Mouse (Mus musculus) heart, embryonic 14.5 days (tissue): ENCODE measurements at regions not wholly inside any gene's neighbourhood (a gene's known extent, or its start where the extent isn't known, plus 50 kb on each side); places are given as distances from the start of the nearest gene placed in this dataset.

Experiments used
- ATAC-seq: fragments of 200-750 bp; cut with Nextera tagmentation; 2 replicates; pipeline ENCODE4 v1.8.0; 2017; ENCODE audit warnings: low read depth, moderate TSS enrichment; ENCODE audit not compliant: insufficient number of reproducible peaks, insufficient read depth, low FRiP score
- H3K27ac ChIP-seq, 2 experiments: fragments of 200-500 bp in 1 of 2; fragments of 300-500 bp in 1 of 2; sonication (generic) in 1 of 2; replicated peaks in 1 of 2; 2 replicates each; pipeline ENCODE4 v1.5.1; 2012 to 2014; ENCODE audit warnings: low read depth in 2 of 2, low read length in 2 of 2, control low read depth in 1 of 2, mild to moderate bottlenecking in 1 of 2, mixed read lengths in 1 of 2; ENCODE audit not compliant: control insufficient read depth in 1 of 2, insufficient read depth in 1 of 2
- H3K27me3 ChIP-seq: fragments of 300-500 bp; sonication (generic); 2 replicates; pipeline ENCODE4 v1.6.1; 2014; ENCODE audit warnings: mild to moderate bottlenecking, low read length, control low read depth; ENCODE audit not compliant: control insufficient read depth, insufficient read depth
- H3K36me3 ChIP-seq: fragments of 300-500 bp; sonication (generic); 2 replicates; pipeline ENCODE4 v1.6.1; 2014; ENCODE audit warnings: mild to moderate bottlenecking, control low read depth, low read length, mixed read lengths; ENCODE audit not compliant: control insufficient read depth, insufficient read depth
- H3K4me1 ChIP-seq, 2 experiments: fragments of 200-500 bp in 1 of 2; fragments of 300-500 bp in 1 of 2; sonication (generic) in 1 of 2; 2 replicates each; pipeline ENCODE4 v1.6.1; 2012 to 2014; ENCODE audit warnings: low read length in 2 of 2, control low read depth in 1 of 2, mixed read lengths in 1 of 2; ENCODE audit not compliant: control insufficient read depth in 2 of 2, insufficient read depth in 2 of 2
- H3K4me2 ChIP-seq: fragments of 300-500 bp; sonication (generic); 2 replicates; pipeline ENCODE4 v1.6.1; 2014; ENCODE audit warnings: mild to moderate bottlenecking, low read length
- H3K4me3 ChIP-seq, 2 experiments: fragments of 200-500 bp in 1 of 2; fragments of 300-500 bp in 1 of 2; sonication (generic) in 1 of 2; 2 replicates each; pipeline ENCODE4 v1.5.1; 2012 to 2014; ENCODE audit warnings: low read length in 2 of 2, mild to moderate bottlenecking in 2 of 2, control low read depth in 1 of 2, low read depth in 1 of 2, moderate library complexity in 1 of 2; ENCODE audit not compliant: control insufficient read depth in 1 of 2, insufficient read depth in 1 of 2
- H3K9ac ChIP-seq: fragments of 300-500 bp; sonication (generic); 2 replicates; pipeline ENCODE4 v1.6.1; 2014; ENCODE audit warnings: mild to moderate bottlenecking, low read length
- H3K9me3 ChIP-seq: fragments of 300-500 bp; sonication (generic); 2 replicates; pipeline ENCODE4 v1.6.1; 2016; ENCODE audit warnings: low read length, control low read depth; ENCODE audit not compliant: control insufficient read depth
- WGBS: fragments of 180-500 bp; shearing (Covaris S2); extraction: QIAGEN DNeasy Blood & Tissue Kit; methylation state at CpG from one replicate; pipeline ENCODE4 v1.1.7; 2014; 5-methylcytosine and 5-hydroxymethylcytosine counted together

GRCm38 (mm10) chr6:93623541-93623940 lies 660.2 kb downstream of the Magi1 start:
- Histone ChIP-seq H3K4me3 (no peak overlapping the region), H3K27me3 (no peaks in the 10 kb centered on the region), H3K9ac (no peak overlapping the region), H3K36me3 (no peaks in the 10 kb centered on the region), H3K27ac (no peak overlapping the region), H3K9me3 (no peaks in the 10 kb centered on the region), H3K4me2 (no peak overlapping the region), H3K4me1 (no peaks in the 10 kb centered on the region)
- no peak for ATAC-seq
- 81% methylated on average over 5 of the region's 5 CpGs for WGBS

GRCm38 (mm10) chr6:93616926-93617325 lies 666.8 kb downstream of the Magi1 start:
- Histone ChIP-seq H3K4me2 (no peak overlapping the region), H3K27me3 (no peaks in the 10 kb centered on the region), H3K9me3 (no peaks in the 10 kb centered on the region), H3K36me3 (no peaks in the 10 kb centered on the region), H3K9ac (no peak overlapping the region), H3K27ac (no peak overlapping the region), H3K4me1 (no peaks in the 10 kb centered on the region), H3K4me3 (no peak overlapping the region)
- ATAC-seq: no peak

DNA sequence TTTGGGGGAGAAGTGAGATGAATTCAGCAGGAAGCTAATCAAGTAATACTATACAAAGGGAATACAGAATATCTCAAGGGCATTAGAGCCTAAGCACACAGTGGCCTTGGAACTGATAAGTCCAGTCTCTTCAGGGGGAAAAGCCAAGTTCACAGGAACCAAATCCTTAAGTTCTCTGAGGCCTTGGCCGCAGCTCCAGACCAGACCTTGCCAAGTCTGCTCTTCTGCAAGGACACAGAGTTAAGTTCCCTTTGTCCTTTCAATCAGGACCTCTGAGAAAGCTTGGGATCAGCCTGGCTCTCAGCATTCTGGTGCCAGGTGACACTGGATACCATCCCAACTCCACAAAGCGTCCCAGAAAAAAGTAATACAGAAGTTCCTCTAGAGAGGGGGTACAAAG lies 657.1 kb upstream of the Adamts9 start:
- Histone ChIP-seq H3K4me1 (no peaks in the 10 kb centered on the region), H3K9me3 (no peaks in the 10 kb centered on the region), H3K9ac (no peak overlapping the region), H3K27ac (no peak overlapping the region), H3K36me3 (no peaks in the 10 kb centered on the region), H3K27me3 (no peaks in the 10 kb centered on the region), H3K4me2 (no peak overlapping the region), H3K4me3 (no peak overlapping the region)
- 78% methylated on average over 2 of the region's 2 CpGs for WGBS
- ATAC-seq: no peak

- no peaks in the 10 kb centered on the region for H3K27me3 ChIP-seq
- H3K4me3 ChIP-seq: no peak overlapping the region
- no peak for ATAC-seq
- WGBS: 66% methylated on average over 3 of the region's 3 CpGs
- H3K4me2 ChIP-seq: no peak overlapping the region
- H3K4me1 ChIP-seq: no peaks in the 10 kb centered on the region
- H3K9me3 ChIP-seq: no peaks in the 10 kb centered on the region
- H3K9ac ChIP-seq: no peak overlapping the region
- no peak overlapping the region for H3K27ac ChIP-seq
- H3K36me3 ChIP-seq: no peaks in the 10 kb centered on the region
Measured at GRCm38 (mm10) chr6:93599371-93599770, 656.1 kb upstream of the Adamts9 start.

DNA sequence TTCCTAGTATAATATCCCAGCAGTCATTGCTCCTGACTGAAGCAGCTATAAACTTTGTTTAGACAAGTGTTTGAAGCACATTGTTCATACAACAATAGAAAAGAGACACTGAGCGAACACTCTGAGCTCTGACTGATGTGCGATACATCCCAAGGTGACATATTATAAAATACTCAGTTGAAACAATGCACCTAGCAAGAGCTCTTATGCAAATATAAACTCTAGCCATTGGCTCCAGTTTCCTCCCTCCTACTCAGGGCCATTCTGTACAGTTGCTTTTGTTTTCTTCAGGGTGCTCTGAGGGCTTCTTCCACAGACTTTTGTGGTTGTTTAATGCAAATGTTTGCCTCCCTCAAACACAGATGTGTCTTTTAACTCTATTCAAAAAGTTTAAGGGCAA lies 646.6 kb upstream of the Adamts9 start:
- no peaks in the 10 kb centered on the region for H3K4me1 ChIP-seq
- 91% methylated on average over 2 of the region's 2 CpGs for WGBS
- no peaks in the 10 kb centered on the region for H3K36me3 ChIP-seq
- H3K9ac ChIP-seq: no peak overlapping the region
- H3K27ac ChIP-seq: no peak overlapping the region
- no peak overlapping the region for H3K4me2 ChIP-seq
- no peak overlapping the region for H3K4me3 ChIP-seq
- H3K9me3 ChIP-seq: no peaks in the 10 kb centered on the region
- H3K27me3 ChIP-seq: no peaks in the 10 kb centered on the region
- no peak for ATAC-seq

DNA sequence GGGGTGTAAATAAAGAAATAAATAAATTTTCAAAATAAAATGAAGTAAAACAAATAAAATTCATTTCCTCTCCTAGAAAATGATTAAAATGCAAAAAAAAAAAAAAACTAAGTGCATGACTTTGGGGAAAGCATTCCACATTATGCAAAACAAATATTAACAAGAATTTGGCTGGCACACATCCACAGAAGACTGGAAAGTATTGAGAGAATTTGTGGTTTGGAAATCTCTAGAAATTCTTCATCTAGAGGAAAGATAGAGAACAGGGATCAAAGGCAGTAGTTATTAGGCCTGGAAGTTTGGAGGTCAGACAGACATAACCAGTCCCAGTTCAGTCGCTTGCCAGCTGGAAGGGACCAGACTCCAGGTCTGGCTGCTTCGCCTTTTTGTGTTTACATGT lies 643.6 kb upstream of the Adamts9 start:
- no peaks in the 10 kb centered on the region for H3K9me3 ChIP-seq
- no peaks in the 10 kb centered on the region for H3K27me3 ChIP-seq
- H3K4me2 ChIP-seq: no peak overlapping the region
- H3K4me1 ChIP-seq: no peaks in the 10 kb centered on the region
- H3K4me3 ChIP-seq: no peak overlapping the region
- H3K36me3 ChIP-seq: no peaks in the 10 kb centered on the region
- WGBS: 87% methylated on average over 2 of the region's 2 CpGs
- ATAC-seq: no peak
- H3K27ac ChIP-seq: no peak overlapping the region
- no peak overlapping the region for H3K9ac ChIP-seq

DNA sequence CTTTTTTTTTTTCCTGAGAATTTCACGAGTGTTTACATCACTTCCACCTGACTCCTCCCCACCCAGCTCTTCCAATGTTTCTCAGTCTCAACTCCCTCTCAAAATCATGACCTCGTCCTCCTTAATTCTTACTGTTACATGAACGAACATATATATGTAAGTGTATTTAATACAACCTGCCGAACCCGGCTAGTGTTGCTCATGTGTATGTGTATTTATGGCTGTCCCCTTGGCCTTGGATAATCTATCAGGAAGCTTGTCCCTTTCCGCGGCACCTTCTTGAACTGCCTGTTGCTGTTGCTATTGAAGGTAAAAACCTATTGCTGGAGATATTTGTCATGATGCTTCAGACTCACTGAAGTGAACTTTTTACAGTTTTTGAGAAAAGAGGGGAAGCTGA lies 637.8 kb upstream of the Adamts9 start:
- H3K9me3 ChIP-seq: no peaks in the 10 kb centered on the region
- H3K4me2 ChIP-seq: no peak overlapping the region
- H3K9ac ChIP-seq: no peak overlapping the region
- H3K27me3 ChIP-seq: no peaks in the 10 kb centered on the region
- no peak for ATAC-seq
- no peak overlapping the region for H3K4me3 ChIP-seq
- no peaks in the 10 kb centered on the region for H3K4me1 ChIP-seq
- 82% methylated on average over 7 of the region's 7 CpGs for WGBS
- H3K36me3 ChIP-seq: no peaks in the 10 kb centered on the region
- H3K27ac ChIP-seq: no peak overlapping the region

DNA sequence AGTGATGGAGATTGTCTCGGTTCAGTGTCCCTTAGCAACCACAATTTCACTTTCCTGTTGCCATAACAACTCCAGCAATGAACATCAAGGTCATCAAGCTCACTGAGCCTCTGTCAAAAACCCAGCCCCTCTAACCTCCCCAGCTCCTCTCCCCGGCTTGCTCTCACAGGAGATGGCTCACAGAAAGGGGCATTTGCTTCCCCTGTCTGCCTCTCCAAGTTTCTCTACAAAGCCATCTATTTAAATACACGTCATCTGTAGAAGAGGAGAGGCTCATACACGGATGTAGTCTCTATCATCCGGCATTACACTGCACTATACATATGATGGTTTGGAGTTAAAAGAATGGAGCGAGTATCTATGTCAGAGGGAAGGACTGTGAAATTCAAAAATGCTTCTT lies 637.4 kb upstream of the Adamts9 start:
- whole genome bisulfite sequencing: 72% methylated on average over 6 of the region's 6 CpGs
- H3K27ac ChIP-seq: no peak overlapping the region
- no peaks in the 10 kb centered on the region for H3K9me3 ChIP-seq
- no peak overlapping the region for H3K9ac ChIP-seq
- H3K27me3 ChIP-seq: no peaks in the 10 kb centered on the region
- no peaks in the 10 kb centered on the region for H3K36me3 ChIP-seq
- ATAC-seq: no peak
- H3K4me2 ChIP-seq: no peak overlapping the region
- no peak overlapping the region for H3K4me3 ChIP-seq
- H3K4me1 ChIP-seq: no peaks in the 10 kb centered on the region
